Mouse (Mus musculus) inflammation-experienced regulatory T-cells, adult 6 months (primary cell): Measurements from ENCODE around the gene Gsta4. TPM values are rescaled to one million over a fixed set of nuclear protein-coding genes. Genes with fewer than 3 reads are reported as not detected.
"Not testable (repeated sequence)": the region's sequence is repeated elsewhere in the genome, so short reads cannot be mapped to it uniquely, and the experiment has no call there.

Source experiments
- ATAC-seq: one replicate; pipeline ENCODE4 v1.8.0; 2017
- polyA plus RNA-seq, 3 experiments: library from polyadenylated mRNA; unstranded; fragments of 100-300 nt; shearing (Covaris generic); gene quantifications; one replicate each; pipeline ENCODE4 v1.2.1; 2017

Gene Gsta4
- polyA plus RNA-seq, 3 experiments from 2014 or later, result 0.62 to 23.4 (median 19.3) TPM

GRCm38 (mm10) chr9:78233121-78233695 lies 50.6 kb downstream of the Gsta4 start:
- ATAC-seq, result not testable (repeated sequence)

- not testable (repeated sequence) for ATAC-seq
Measured at GRCm38 (mm10) chr9:78255683-78256470, 73.3 kb downstream of the Gsta4 start.

GRCm38 (mm10) chr9:78256914-78257313 lies 74.3 kb downstream of the Gsta4 start, which contains the start of gene Gm3776:
Gene Gm3776 (plus strand): TSS chr9:78257129.
- not testable (repeated sequence) for ATAC-seq

Other genes with a start within 250 kb of the Gsta4 start
- gene Gcm1, start 130.8 kb upstream of the Gsta4 start, polyA plus RNA-seq, result not detected
- 10 to 100 TPM; 21.0 to 23.3 (median 21.8) TPM for gene Fbxo9, start 73.7 kb upstream of the Gsta4 start, polyA plus RNA-seq
- 1 to 10 TPM; 4.7 to 8.9 (median 6.9) TPM for gene Ick, start 73.6 kb upstream of the Gsta4 start, polyA plus RNA-seq
- gene Gsta1, start 47.9 kb downstream of the Gsta4 start, polyA plus RNA-seq, result not detected
- not detected for gene Gm3776, start 74.4 kb downstream of the Gsta4 start, polyA plus RNA-seq
- not detected for gene Gm10639, start 107.1 kb downstream of the Gsta4 start, polyA plus RNA-seq
- gene Omt2a, start 132.0 kb downstream of the Gsta4 start, polyA plus RNA-seq, result not detected
- gene Omt2b, start 144.8 kb downstream of the Gsta4 start, polyA plus RNA-seq, result not detected
- not detected for gene Gsta2, start 173.0 kb downstream of the Gsta4 start, polyA plus RNA-seq
- gene Dppa5a, start 185.4 kb downstream of the Gsta4 start, polyA plus RNA-seq, result not detected
- gene Ooep, start 196.0 kb downstream of the Gsta4 start, polyA plus RNA-seq, result not detected
- 1 to 10 TPM; 1.8 to 5.2 (median 3.1) TPM for gene Ddx43, start 213.0 kb downstream of the Gsta4 start, polyA plus RNA-seq